Mouse (Mus musculus) urinary bladder, postnatal 4 days (tissue): ENCODE data around the gene Slc12a6.

Experiments
- DNase-seq, 2 experiments: peaks; one replicate each; pipeline ENCODE4 v3.0.0; 2021 to 2022; ENCODE audit warnings: low spot score in 2 of 2

The Slc12a6 gene

GRCm38 (mm10) chr2:112265448-112266241 is at the start of gene Slc12a6:
TSS of gene Slc12a6 (plus strand) at chr2:112265825.
- DNase-seq: peak; percentile 88 to 93

DNA sequence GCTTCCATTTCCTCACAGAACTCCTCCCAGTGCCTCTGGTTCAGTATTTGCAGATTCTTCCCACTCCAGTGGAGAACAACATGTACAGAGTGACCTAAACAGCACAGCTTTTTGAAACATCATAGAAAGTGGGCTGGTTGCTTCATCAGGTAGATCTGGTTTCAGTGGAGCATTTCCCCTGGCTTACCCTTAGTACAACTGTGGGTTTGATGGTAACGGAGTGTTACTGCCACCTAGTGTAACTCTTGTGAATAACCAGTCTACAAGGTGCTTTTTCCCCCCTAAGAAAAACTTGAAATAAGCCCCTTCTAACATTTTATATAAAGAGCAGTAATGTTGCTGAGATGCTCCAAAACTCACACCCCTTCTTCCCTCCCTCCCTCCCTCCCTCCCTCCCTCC is 49.6 kb upstream of the Slc12a6 start:
- no peak for DNase-seq

- DNase-seq: no peak
Measured at GRCm38 (mm10) chr2:112217614-112218013, 48.0 kb upstream of the Slc12a6 start.

DNA sequence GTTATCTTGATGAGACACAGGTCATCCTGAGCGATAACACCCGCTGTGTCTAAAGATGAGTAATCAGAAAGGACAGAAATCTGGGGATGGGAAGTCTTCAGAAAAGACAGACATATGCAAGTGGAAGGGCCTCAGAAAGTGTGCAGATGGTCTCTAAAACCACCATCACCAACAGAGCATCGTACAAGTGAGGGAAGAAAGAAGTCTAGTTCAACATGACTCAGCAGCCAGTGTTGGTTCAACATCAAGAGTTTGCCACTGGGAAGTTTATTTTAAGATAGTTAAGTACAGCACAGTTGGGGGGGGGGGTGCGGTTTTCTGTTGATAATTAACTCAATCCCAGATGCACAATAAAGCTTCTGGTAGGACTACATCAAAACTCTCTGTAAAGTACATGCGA is 44.7 kb upstream of the Slc12a6 start:
- no peak for DNase-seq

DNA sequence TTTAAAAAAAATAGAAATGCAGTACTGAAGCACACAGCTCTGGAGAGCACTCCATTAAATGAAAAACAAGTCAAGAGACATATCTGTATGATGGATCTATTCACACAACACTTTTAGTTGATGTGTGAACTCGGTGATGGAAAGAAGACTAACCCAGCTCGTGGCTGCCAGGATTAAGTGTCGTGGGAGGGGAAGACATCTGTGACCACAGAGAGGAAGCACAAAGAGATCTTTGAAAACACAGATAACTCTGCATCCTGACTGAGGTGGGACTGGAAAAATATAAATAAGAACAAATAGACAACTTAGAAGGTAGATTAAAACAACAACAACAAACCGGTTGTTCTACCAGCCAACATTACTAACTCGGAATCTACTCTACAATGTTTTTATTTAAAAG is 43.0 kb upstream of the Slc12a6 start:
- no peak for DNase-seq

DNA sequence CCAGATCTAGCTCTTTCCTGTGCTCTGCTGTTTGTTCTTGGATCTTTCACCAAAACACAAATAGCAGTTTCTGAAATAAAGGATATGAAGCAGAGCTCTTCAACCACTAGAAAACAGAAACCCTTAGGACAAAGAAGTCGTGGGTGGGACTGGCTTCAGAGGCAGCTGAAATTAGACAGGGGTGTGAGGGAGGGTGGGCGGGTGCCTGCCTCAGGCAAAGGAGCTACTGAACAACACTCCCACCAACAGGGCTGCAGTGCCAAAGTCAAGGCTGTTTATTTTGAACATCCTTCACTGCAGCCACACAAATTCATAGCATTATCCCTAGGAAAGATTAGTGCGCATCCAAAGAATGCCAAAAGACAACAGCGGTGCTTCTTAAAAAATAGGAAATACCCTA is 41.3 kb upstream of the Slc12a6 start:
- DNase-seq: no peak

DNA sequence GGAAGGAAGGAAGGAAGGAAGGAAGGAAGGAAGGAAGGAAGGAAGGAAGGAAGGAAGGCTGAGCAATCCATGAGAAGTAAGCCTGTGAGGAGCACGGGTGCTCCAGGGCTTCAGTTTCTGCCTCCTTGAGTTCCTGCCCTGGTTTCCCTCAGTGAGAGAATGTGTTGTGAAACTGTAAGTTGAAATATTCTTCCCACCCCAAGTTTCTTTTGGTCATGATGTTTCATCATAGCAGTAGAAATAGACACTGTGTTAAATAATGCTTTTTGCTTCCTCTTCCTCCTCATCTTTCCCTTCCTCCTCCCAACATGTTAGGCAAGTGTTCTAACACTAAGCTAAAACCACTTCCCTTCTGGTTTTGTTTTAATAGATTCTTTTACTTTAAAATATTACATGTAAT is 33.0 kb upstream of the Slc12a6 start:
- no peak for DNase-seq

DNA sequence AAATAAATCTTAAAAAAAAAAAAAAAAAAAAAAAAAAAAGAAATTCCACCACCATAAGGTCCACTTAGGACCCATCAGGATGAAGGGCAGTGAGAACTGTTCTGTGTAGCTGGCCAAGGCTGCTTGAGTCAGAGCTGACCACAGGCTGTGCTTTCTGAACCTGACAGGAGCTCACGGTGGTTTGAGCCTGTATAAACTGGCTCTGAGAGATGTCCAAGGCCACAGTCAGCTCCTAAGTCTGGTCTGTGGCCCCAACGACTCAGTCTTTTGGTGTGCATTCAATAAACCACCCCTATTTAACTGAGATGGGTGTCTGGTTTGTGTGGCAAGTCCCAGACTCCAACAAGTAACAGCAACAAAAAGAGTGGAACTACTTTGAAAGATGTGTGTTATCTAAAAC is 29.0 kb upstream of the Slc12a6 start:
- DNase-seq: no peak

GRCm38 (mm10) chr2:112238006-112238405 is 27.6 kb upstream of the Slc12a6 start:
- no peak for DNase-seq

GRCm38 (mm10) chr2:112239212-112239934 is 26.3 kb upstream of the Slc12a6 start, which contains the start of gene Lpcat4:
TSS of gene Lpcat4 (plus strand) at chr2:112239468.
- peak; percentile 84 to 93 for DNase-seq

DNA sequence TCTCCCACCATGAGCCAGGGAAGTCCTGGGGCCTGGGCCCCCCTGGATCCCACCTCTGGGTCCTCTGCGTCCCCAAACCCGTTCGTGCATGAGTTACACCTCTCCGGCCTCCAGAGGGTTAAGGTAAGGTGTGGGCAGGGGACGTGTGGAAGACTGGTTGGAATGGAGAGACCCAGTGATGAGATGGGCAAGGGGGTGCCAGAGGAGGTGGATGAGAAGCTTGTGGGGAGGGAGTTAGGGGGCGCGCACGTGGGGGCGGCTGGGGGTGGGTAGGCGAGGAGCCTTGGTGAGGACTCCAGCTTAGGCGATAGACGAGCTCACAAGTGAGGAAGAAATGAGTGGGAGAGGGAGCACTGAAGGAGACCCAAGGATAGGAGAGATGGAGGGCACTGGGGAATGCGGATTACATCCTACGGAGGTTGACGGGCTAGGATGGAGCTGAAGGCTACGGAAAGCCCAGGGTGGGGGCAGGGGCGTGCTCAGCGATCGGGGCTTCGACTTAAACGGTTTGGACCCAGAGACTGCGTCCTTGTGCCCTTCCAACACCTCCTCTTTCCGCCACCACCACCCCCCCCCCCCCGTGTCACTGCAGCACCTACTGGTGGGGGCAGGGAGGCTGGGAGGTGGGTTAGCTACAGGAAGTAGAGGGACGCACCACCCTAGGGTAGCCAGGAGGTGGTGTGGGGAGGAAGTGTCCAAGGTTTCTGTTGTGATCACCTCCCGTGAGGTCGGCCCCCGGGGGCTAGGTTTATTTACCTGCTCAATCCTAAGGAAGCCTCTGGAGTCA is 25.5 kb upstream of the Slc12a6 start:
- DNase-seq: no peak

GRCm38 (mm10) chr2:112241787-112242186 is 23.8 kb upstream of the Slc12a6 start:
- no peak for DNase-seq

GRCm38 (mm10) chr2:112245307-112245706 is 20.3 kb upstream of the Slc12a6 start:
- no peak for DNase-seq

DNA sequence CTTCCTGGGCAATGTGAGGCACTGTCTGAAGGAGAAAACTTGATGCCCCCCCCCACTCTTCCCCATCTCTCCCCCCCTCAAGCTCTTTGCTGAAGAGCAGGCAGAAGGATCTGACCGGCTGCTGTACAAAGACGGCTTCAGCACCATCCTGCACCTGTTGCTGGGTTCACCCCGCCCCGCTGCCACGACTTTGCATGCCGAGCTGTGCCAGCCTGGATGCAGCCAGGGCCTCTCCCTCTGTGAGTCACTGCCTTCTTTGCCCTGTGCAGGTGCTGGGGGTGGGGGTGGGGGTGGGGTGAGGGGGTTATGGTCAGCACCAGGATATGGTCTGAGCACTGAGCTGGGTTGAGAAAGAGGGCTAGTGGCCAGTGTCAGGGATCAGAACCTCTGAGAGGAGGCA is 19.4 kb upstream of the Slc12a6 start:
- DNase-seq: no peak

GRCm38 (mm10) chr2:112247323-112247722 is 18.3 kb upstream of the Slc12a6 start:
- no peak for DNase-seq

- DNase-seq: no peak
Measured at GRCm38 (mm10) chr2:112249780-112250453, 15.7 kb upstream of the Slc12a6 start.

GRCm38 (mm10) chr2:112254675-112255515 is 10.7 kb upstream of the Slc12a6 start:
- DNase-seq: no peak

DNA sequence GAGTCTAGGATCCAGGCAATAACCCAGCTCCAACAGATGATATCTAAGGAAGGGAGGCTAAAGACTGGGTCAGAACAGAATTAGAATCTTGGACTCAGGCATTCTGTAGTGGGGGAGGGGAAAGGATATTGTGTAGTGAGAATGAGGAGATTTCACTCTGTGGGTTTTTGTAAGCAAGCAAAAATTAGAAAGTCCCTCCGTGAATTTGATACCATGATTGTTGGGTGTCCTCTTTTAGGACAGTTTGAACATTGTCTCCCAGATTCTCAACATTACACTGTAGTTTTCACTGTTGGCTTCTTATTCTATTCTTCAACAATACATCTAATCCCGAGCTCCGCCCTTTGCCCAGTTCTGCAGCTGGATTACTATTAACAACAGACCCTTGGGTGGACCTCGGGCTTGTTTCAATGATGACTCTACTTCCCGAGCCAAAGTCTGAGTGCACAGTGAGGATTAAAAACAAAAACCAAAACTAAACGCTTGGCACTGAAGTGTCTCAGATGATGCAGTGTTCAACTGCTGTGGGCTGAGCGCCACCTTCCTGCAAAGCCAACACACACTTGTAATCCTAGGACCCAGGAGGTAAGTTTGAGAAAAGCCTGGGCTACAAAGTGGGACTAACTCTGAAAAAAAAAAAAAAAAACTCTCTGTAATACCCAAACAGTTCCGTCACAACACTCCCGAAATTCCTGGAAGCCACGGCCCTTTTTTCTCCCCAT is 6.2 kb upstream of the Slc12a6 start, which contains the start of gene Nutm1:
Nutm1 (minus strand) TSS at position 51 of the 722 bp plus-strand sequence.
- DNase-seq: no peak

DNA sequence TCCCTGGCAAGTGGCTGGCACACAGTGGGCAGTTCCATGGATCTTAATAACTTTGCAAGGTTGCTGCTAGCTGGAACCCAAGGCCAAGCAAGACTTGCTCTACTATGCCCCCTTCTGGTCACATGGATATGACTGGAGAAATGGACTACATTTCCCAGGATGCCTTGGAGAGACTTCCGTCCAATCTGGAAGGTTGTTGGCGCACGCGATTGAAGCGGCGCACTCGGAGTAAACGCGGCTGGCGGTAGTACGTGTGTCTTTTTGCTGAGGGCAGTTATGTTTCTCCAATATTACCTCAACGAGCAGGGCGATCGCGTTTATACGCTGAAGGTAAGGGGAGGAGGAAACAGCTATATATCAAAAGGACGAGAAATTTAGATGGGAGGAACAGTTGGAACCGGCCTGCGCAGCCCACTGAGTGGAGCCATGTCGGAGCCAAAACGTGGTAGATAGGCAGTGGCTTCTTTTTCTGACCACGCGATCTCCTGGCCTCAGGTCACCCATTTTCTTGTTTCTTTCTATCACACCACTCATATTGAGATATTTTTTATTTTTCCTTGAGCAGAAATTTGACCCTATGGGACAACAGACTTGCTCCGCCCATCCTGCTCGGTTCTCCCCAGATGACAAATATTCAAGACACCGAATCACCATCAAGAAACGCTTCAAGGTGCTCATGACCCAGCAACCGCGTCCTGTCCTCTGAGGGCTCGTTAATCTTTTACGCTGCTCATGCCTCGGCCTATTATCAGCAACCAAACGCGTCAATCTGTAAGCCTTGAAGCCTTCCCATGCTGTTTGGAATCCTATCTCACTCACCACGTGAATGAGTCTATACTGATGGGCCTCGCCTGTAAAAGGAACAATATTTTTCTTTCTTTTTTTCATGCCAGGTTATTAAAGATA is 3.6 kb upstream of the Slc12a6 start, which contains the start of gene Nop10:
Nop10 (plus strand) TSS at position 179 of the 906 bp plus-strand sequence.
- DNase-seq: peak; percentile 68 to 71
